ENCODE assay signal across 14 mouse cellular contexts in genomic region chr2:126006742-126007141, GRCm38 (mm10). TPM values are rescaled to one million over a fixed set of nuclear protein-coding genes. Genes with fewer than 3 reads are reported as not detected.
DNase-seq lines count a peak whose midpoint lies in the region; ATAC-seq lines count a peak whose summit lies in the region.
"Had no signal": no experiment of that assay in that cellular context is flagged by ENCODE, and none has a peak within 500 bp of the region (broad histone marks: within the 10 kb centered on the region; RNA-seq: fewer than 3 reads in every experiment).

No protein-coding gene starts in this region.

- no peaks in the 10 kb centered on the region for H3K27me3 ChIP-seq in liver, embryonic 11.5 days (replicated peaks; ENCODE audit: control insufficient read depth, insufficient read depth, low read length)
- no peaks in the 10 kb centered on the region for H3K27me3 ChIP-seq in limb, embryonic 10.5 days (ENCODE audit: low read depth, poor library complexity, severe bottlenecking)
- H3K27me3 ChIP-seq: embryonic facial prominence, embryonic 12.5 days; forebrain, embryonic 13.5 days; forebrain, embryonic 15.5 days; Patski had no signal

- WGBS in liver, embryonic 11.5 days, result 83% methylated on average over 2 of the region's 2 CpGs
- 79% methylated on average over 2 of the region's 2 CpGs for WGBS in limb, embryonic 10.5 days

- H3K9ac ChIP-seq in liver, embryonic 11.5 days (ENCODE audit: low read depth, low read length), result no peak overlapping the region
- H3K9ac ChIP-seq: embryonic facial prominence, embryonic 12.5 days; forebrain, embryonic 13.5 days; forebrain, embryonic 15.5 days; forebrain, postnatal 0 days had no signal

- no peak for DNase-seq in liver, embryonic 11.5 days (ENCODE audit: low spot score)
- DNase-seq in liver, result no peak
- DNase-seq in limb, embryonic 10.5 days (ENCODE audit: low spot score), result no peak
- no peak for DNase-seq in cerebellum, adult 11 months

- no peaks in the 10 kb centered on the region for H3K9me3 ChIP-seq in liver, embryonic 11.5 days (ENCODE audit: control insufficient read depth, low read length)
- H3K9me3 ChIP-seq in limb, embryonic 10.5 days (replicated peaks), result no peaks in the 10 kb centered on the region
- H3K9me3 ChIP-seq: embryonic facial prominence, embryonic 10.5 days; embryonic facial prominence, embryonic 12.5 days; forebrain, embryonic 13.5 days; forebrain, embryonic 15.5 days had no signal

- H3K27ac ChIP-seq in liver, embryonic 11.5 days (ENCODE audit: low read depth, low read length), result no peak overlapping the region
- H3K27ac ChIP-seq in limb, embryonic 10.5 days, result no peak overlapping the region
- H3K27ac ChIP-seq: embryonic facial prominence, embryonic 10.5 days; embryonic facial prominence, embryonic 12.5 days; forebrain, embryonic 13.5 days; forebrain, embryonic 15.5 days had no signal

- peak; percentile 51; the same call in 1 of the 2 replicates for ATAC-seq in liver, embryonic 11.5 days (replicated peaks; ENCODE audit: low FRiP score)
- 0 out of 2 replicates have a peak, but pooled peaks have one; percentile 54 for ATAC-seq in common myeloid progenitor, adult 5-6 weeks (replicated peaks; ENCODE audit: low read depth, poor library complexity, severe bottlenecking)
- peak; percentile 81 for ATAC-seq in megakaryocyte-erythroid progenitor cell, adult 5-6 weeks (replicated peaks; ENCODE audit: low FRiP score, low TSS enrichment, poor library complexity, severe bottlenecking)
- ATAC-seq: activated CD4-positive, CD25-positive, alpha-beta regulatory T cell, adult 4 months; CD4-positive, CD25-positive, alpha-beta regulatory T cell, adult 4 months; Patski had no signal

- H3K4me2 ChIP-seq in liver, embryonic 11.5 days, result no peak overlapping the region
- H3K4me2 ChIP-seq: embryonic facial prominence, embryonic 12.5 days; forebrain, embryonic 13.5 days; forebrain, embryonic 15.5 days had no signal

- no peak overlapping the region for H3K4me3 ChIP-seq in liver, embryonic 11.5 days (ENCODE audit: low read depth, low read length)
- H3K4me3 ChIP-seq in limb, embryonic 10.5 days, result no peak overlapping the region
- H3K4me3 ChIP-seq: embryonic facial prominence, embryonic 10.5 days; embryonic facial prominence, embryonic 12.5 days; forebrain, embryonic 13.5 days; forebrain, embryonic 15.5 days had no signal

- H3K36me3 ChIP-seq in liver, embryonic 11.5 days (ENCODE audit: control insufficient read depth, insufficient read depth, low read length), result no peaks in the 10 kb centered on the region
- H3K36me3 ChIP-seq in limb, embryonic 10.5 days, result no peaks in the 10 kb centered on the region
- H3K36me3 ChIP-seq: embryonic facial prominence, embryonic 10.5 days; embryonic facial prominence, embryonic 12.5 days; forebrain, embryonic 15.5 days had no signal

- no peaks in the 10 kb centered on the region for H3K4me1 ChIP-seq in liver, embryonic 11.5 days (replicated peaks; ENCODE audit: control insufficient read depth, insufficient read depth, low read length)
- no peaks in the 10 kb centered on the region for H3K4me1 ChIP-seq in limb, embryonic 10.5 days
- H3K4me1 ChIP-seq: embryonic facial prominence, embryonic 10.5 days; embryonic facial prominence, embryonic 12.5 days; forebrain, embryonic 15.5 days had no signal

RNA-seq across cellular contexts. Expression of gene Fgf7, which starts 27.7 kb away (rescaled TPM):
- polyA plus RNA-seq in liver, embryonic 11.5 days (2014; fragmentation: Nextera tagmentation; extraction: Ambion mirVana), result 0.14 and 0.21 TPM in 2 replicates
- total RNA-seq in common myeloid progenitor, adult 5-6 weeks (2017), result not detected in 2 replicates
- total RNA-seq in megakaryocyte-erythroid progenitor cell, adult 5-6 weeks (2014; fragmentation: Nextera tagmentation), result not detected in 2 replicates
- not detected in 2 replicates for total RNA-seq in megakaryocyte-erythroid progenitor cell, adult 5-6 weeks (2017)
- 0.51 TPM in 1 of 2 replicates, not detected in the other for polyA plus RNA-seq in limb, embryonic 10.5 days (2016; fragmentation: Nextera tagmentation; extraction: Ambion mirVana)
- polyA plus RNA-seq: CD4-positive, CD25-positive, alpha-beta regulatory T cell, adult 4 months had no signal
